Mouse (Mus musculus) lung, postnatal 0 days (tissue): Measurements from ENCODE around the gene Ttll10.

ENCODE experiments used
- CTCF ChIP-seq: IDR thresholded peaks from 2 replicates; pipeline ENCODE4 v1.5.1; 2016; ENCODE audit warnings: antibody characterized with exemption, mild to moderate bottlenecking
- EP300 ChIP-seq: IDR thresholded peaks from 2 replicates; pipeline ENCODE4 v1.6.1; 2016; ENCODE audit warnings: antibody characterized with exemption, mild to moderate bottlenecking, control low read depth

GRCm38 (mm10) chr4:156021942-156022419 is 37.2 kb downstream of the Ttll10 start:
- TF ChIP-seq CTCF (no peak), EP300 (no peak)
